Mouse (Mus musculus): ENCODE results near the gene Sp100.

Sp100 gene

DNA sequence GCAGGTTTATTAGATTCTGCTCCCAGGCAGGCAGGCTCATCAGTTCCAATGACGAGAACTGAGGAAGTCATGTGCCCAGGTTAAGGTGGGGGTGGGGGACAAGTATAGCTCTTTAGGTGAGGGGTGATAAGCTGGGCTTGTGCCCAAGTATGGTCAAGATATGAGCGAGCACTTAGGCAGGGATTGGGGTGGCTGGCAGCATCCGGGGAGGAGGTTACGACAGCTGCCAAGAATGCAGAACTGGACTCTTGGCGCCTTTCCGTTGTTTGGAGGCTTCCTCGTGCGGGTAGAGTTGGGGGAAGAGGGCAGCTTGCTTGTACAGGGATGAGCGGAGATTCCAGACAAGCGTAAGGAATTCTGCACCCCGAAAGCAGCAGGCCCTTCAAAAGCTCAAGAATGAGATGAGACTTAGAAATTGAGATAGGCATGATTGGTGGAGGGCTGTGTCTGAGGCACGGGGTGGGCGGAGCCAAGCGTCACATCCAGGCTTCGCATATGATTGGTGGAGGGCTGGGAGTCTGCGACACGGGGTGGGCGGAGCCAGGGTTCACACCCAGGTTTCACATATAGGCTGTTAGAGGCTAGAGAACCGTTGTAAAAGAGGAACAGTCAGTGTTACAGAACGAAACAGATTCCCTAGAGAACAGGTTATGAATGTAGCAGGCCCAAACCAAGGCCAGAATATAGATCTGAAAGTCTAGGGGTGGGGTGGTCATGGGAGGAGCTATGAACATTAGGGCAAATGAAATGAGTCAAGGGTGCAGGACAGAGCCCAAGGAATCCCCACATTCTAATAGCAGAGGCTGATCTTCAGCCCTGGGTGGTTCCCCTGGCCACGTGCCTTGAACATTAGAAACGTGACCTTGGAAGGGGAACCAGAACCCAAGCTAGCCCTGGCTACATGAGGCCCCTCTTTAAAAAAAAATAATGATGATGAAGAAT lies 53.7 kb downstream of the Sp100 start:
- DNase-seq: peak; percentile 86 to 89

DNA sequence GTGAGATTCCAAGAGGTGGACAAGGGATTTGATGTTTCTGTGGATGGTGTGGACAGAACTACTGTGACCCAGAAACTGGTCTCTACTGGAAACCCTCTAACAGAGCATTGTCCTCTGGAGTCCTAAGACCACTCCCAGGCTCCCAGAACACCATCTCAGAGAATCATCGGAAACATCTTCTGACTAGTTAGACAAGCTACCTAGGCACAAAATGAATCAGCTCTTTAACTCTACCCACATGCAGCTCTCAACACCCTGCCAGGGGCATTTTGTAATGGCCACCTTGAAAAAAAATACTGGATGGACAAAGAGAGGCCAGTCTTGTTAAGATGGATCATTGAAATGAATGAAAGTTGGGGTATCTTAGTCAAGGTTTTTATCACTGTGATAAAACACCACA lies 55.8 kb downstream of the Sp100 start:
- DNase-seq: no peak

GRCm38 (mm10) chr1:85706754-85707153 lies 57.0 kb downstream of the Sp100 start:
- no peak for DNase-seq

- DNase-seq: no peak
These were observed 64.7 kb downstream of the Sp100 start for GRCm38 (mm10) chr1:85714501-85714900.

DNA sequence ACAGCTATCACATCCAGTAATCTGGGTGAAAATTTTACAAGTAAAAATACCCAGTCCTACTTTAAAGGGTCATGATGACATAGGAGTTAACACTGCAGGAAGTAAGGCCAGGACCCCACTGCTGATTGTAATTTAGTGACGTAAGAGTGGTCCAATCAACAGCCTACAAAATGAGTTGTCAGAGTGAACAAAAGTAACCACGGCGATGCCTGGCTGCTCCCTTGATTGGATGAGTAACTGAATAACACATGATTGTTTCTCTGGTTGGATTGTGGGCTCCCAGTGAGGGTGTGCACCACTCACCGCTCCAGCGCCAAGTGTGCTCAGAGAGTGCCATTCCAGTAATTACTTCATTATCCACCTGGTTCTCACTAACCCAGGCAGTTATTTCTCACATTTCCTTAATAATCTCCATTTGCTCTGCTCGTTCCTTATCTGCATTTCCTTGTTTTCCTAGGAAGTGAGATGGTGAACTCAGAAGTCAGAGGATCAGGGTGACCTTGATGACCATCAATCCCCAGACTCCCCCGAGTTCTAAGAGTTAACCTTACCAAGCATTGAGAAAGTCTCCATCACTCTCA lies 66.7 kb downstream of the Sp100 start:
- DNase-seq: no peak

GRCm38 (mm10) chr1:85719049-85719448 lies 69.3 kb downstream of the Sp100 start:
- DNase-seq: no peak

DNA sequence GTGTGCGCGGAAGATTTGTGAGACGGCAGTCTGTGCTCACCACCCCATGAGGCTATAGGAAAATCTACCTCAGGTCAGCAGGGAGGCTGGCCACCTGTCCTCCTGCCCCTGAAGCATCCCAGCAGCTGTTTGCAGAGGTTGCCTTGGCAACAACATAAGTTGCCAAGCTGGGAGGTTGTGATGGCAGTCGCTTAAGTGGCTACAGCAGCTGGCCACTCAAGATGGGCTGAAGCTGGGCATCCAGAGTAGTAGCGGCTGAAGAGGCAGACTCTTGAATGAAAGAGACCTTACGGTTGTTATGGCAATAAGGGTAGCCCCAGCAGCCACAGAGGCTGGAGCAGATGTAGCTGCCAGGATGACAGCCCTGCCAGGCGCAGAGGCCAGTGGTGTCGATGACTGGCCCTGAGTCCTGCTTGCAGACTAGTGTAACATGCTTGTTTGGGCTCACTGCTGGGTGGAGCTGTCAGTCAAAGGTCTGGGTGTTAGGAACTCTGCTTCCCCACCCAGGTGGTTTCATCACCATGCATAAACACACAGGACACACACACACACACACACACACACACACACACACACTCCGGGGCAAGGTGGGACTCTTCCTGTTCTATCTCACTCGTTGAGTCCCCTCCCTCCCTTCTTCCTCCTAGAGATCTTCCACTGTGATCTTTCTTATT lies 70.6 kb downstream of the Sp100 start:
- DNase-seq: no peak

- no peak for DNase-seq
These were observed 80.7 kb downstream of the Sp100 start for GRCm38 (mm10) chr1:85730471-85730870.

DNA sequence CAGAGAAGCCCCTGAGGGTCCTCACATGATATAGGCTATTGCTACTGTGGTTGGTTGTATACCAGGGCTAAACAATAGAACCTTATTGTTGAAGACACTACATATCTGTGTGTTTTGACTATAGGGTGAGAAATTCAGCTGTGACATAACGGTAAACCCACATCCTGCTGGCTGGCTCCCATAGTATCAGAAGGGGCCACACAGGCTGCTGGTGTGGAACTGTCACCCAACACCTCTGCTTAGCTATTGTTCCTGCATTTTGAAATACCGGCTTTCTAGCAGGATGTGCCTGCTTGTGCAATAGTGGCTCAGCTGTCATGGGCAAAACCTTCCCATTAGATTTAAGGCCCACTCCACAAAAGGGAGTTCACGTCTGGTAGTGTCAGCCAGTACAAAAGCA lies 82.8 kb downstream of the Sp100 start:
- DNase-seq: no peak

DNA sequence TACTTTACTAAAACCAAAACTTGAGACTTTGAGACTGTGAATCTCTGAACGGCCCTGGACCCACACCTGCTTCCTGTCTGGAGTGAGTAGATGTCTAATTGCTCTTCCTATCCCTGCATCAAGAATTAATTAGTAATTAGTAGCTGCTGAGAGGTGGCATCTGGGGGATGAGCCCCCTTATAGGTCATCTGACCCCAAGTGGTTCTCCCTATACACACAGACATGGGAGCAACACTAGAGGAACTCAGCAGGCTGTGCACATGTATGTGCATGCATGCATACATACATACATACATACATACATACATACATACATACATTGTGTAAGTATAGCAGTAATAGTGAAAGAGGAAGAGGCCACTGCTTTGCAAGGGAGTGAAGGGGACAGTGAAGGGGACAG lies 84.7 kb downstream of the Sp100 start:
- DNase-seq: no peak

DNA sequence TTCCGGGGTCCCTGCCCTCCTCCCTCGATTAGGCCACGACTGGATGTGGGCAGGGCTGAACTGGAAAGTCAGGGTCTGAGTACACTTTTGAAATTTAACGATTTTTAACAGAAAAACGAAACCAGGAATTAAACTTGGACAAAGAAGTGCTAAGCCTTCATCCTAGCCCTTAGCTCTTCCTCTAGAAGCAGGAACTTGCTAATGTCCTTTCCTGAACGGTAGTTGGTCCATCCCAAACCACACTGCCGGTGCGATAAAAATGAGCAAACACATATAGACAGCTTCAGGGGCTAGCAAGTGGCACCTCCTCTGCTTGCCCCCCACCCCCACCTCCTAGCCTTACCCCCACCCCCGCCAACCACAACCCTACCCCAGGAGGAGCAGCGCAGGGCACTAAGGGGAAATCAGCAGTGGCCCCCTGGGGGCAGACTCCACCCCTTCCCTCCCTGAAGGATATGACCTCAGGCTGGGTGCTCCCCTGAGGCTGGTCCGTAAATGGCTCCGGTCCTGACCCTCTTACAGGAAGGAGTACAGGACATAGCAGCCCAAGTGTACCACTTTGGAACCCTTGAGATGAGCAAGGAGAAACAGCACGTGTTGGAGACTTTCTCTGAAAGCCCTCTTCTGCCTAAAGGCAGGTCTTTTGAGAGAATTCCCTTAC lies 85.8 kb downstream of the Sp100 start:
- peak in 1 of 2 experiments; percentile 9 for DNase-seq

GRCm38 (mm10) chr1:85736355-85737184 lies 86.8 kb downstream of the Sp100 start:
- DNase-seq: peak; percentile 86 to 89

DNA sequence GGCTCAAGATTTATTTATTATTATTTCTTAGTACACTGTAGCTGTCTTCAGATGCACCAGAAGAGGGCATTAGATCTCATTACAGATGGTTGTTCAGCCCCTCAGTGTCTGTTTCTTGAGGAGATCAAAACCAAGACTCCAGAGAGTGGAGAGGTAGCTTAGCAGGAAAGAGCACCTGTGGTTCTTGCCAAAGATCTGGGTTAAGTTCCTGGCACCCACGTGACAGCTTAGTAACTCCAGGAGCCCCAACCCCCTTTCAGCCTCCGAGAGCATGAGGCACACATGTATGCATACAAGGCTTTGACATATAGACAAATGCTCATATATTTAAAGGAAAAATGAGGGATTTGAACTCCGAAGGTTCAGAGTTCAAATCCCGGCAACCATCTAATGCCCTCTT lies 89.2 kb downstream of the Sp100 start:
- no peak for DNase-seq

DNA sequence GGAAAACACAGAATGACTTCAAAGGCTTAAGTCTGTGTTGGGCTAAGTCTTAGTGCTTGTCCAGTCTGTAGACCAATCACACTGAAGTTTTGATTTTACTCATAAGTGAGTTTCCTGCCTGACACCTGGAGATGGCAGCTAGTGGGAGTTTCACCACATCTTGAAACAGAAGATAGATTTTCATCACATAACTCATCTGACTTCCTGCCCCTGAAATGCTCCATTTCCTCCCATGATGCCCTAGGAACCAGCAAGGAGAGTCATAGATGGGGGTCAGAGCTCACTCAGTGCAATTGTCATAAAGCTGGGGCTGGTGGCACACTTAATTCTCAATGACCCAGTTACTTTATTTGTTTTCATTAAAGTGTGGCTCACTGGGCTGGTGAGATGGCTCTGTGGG lies 90.0 kb downstream of the Sp100 start:
- DNase-seq: no peak

GRCm38 (mm10) chr1:85740923-85741322 lies 91.1 kb downstream of the Sp100 start:
- DNase-seq: no peak

GRCm38 (mm10) chr1:85742333-85742732 lies 92.5 kb downstream of the Sp100 start:
- no peak for DNase-seq

- no peak for DNase-seq
These were observed 93.2 kb downstream of the Sp100 start for GRCm38 (mm10) chr1:85742916-85743505.

DNA sequence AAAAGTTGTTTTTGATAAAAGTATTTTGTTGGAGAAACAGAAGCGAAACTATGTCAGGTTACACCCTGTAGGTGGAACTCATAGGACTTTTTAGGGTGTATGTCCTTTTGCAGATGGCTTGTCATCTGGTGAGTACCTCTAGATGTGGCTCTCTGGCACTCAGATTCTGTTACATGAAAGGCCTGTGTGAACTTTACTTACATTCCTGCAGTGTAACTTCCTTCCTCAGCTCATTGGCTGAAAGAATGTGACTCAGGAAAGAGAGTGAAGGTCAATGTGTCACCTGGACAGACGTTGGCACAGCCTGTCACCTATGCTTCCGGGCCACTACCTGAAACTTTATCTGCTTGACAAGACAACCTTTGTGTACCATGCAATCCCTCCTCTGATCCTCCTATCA lies 94.8 kb downstream of the Sp100 start:
- no peak for DNase-seq

DNA sequence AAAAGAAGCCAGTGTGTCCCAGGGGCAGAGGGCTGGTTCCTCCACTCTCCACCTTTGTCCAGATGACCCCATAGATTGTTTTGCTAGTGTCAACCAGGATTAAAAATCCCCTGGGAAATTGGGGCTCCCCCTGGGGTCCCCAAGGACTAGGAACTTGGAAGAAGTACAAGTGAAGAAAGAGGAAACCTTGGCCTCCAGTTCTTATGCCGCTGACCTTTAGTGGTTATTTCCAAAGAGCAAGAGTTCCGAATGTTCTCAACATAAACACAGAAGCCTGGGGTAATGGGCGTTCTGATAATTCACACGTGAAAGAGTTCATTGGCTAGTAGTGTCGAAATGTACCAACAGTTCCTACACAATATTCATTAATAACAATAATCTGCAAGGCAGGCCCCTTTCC lies 96.7 kb downstream of the Sp100 start:
- DNase-seq: no peak

DNA sequence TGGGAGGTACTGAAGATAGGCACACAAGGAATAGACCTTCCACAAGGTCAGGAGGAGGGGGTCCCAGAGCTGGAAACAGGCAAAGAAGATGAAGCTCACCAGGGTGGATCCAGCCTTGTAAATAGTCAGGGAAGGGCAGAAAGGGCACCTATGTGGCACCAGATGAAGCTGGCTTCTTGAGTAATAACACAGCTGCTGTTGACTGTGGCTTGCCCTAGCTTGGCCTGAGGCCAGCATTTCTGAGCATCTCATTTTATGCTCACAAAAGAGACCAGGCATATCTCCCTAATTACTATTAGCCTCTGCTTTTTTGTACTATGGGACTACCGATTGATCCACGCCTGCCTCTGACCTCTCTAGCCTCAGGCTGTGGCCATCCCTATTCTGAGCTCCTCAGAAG lies 100.0 kb downstream of the Sp100 start:
- DNase-seq: peak in 1 of 2 experiments; percentile 16

GRCm38 (mm10) chr1:85750650-85751049 lies 100.9 kb downstream of the Sp100 start:
- DNase-seq: no peak

DNA sequence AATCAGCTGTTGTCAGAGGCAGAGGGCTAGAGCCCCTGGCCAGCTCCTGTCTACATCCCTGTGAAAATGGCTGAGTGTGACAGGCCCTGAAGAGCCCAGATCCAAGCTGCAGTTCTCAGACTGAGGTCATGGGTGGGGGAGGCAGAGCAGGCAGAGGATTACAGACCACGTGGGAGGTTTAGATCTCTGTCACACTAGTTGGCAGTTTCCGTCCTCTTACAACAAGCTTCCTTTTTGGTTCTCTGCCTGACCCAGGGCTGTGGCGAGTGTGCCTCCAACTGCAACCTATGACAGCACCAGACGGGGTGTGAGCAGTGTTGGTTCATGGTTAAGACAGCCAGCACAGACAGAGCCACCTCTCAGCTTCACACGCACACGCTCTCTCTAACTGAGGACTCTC lies 101.7 kb downstream of the Sp100 start:
- no peak for DNase-seq
